Mouse (Mus musculus) ES-E14 (cell line): Measurements from ENCODE around the gene Emilin2.

Experiments used
- CHD2 ChIP-seq: IDR thresholded peaks from 2 replicates; pipeline ENCODE4 v1.6.1; 2014; ENCODE audit warnings: mild to moderate bottlenecking, low read depth, low read length, inconsistent platforms
- HCFC1 ChIP-seq: IDR thresholded peaks from 2 replicates; pipeline ENCODE4 v1.6.1; 2012; ENCODE audit warnings: low read length, inconsistent platforms, borderline replicate concordance; ENCODE audit not compliant: insufficient read depth
- MAFK ChIP-seq: IDR thresholded peaks from 2 replicates; pipeline ENCODE4 v1.6.1; 2014; ENCODE audit warnings: mild to moderate bottlenecking, low read depth, low read length, inconsistent platforms; ENCODE audit not compliant: insufficient read depth
- ZNF384 ChIP-seq: IDR thresholded peaks from 2 replicates; pipeline ENCODE4 v1.6.1; 2012; ENCODE audit warnings: low read depth, low read length, inconsistent platforms

DNA sequence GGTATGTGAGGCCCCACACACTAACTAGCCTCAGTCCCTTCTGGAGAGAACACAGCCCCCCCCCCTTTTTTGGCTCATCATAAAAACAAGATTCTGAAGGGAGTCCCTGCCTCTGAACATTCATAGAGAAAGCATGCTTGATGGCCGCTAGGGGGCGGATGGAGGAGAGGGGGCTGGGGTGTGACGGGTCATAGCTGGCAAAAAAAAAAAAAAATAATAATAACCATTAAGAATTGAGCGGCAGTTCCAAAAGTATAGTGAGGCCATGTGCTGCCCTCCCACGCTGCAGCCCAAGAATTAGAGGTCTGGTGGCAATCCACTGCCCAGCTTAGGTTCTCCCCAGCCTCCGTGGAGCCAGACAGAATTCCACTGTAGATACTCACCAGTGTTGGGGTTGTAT, 57.0 kb downstream of the Emilin2 start:
- TF ChIP-seq HCFC1 (no peak), CHD2 (no peak), MAFK (no peak), ZNF384 (no peak)
